Mouse (Mus musculus) c-Kit-negative CD71-positive TER-119-positive erythroid progenitor cells, embryonic 14.5 days (primary cell): Measurements from ENCODE around the gene Galm.

ENCODE experiments used
- DNase-seq: peaks from one replicate; pipeline ENCODE4 v3.0.0-alpha.2; 2013; ENCODE audit warnings: low read depth, low spot score

The Galm gene

DNA sequence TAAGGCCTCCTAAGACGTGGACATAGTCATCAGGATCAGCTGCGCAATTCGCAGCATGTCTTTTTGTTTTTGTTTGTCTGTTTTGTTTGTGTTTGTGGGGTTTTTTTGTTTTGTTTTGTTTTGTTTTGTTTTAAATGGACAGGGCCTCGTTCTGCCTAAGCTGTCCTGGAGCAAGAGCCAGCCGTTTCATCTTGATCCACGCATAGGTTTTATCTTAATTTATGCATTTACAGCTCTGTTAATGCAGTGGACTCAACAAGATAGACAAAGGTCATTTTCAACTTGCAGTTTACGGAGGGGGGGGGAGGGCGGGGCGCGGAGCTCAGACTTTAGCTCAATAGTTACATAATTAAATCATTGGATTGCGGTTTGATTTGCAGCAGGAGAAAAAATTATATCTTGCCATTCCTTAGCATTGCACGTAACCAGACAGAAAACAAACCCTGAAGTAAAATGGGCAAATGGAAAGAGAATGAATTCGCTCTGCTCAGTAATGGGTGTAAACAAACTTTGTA is 1.3 kb downstream of the Galm start:
- no peak for DNase-seq

DNA sequence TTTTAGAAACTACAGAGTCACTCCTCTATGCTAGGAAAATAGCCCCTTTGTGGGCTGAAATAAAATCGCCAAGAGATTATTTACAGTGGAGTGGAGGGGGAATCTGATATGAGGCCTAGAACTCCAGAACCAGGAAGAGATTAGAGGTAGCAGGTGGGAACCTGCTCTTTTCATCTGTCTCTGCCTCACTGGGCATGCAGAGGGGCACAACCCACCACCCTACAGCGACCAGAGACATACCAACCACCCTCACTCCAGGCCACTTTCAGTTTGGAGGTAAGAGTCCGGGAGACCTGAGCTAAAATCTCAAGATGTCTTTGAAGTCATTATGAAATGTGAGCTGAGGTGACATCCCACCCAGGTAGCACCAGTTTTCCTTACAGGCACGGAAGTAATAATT is 2.1 kb downstream of the Galm start:
- no peak for DNase-seq

DNA sequence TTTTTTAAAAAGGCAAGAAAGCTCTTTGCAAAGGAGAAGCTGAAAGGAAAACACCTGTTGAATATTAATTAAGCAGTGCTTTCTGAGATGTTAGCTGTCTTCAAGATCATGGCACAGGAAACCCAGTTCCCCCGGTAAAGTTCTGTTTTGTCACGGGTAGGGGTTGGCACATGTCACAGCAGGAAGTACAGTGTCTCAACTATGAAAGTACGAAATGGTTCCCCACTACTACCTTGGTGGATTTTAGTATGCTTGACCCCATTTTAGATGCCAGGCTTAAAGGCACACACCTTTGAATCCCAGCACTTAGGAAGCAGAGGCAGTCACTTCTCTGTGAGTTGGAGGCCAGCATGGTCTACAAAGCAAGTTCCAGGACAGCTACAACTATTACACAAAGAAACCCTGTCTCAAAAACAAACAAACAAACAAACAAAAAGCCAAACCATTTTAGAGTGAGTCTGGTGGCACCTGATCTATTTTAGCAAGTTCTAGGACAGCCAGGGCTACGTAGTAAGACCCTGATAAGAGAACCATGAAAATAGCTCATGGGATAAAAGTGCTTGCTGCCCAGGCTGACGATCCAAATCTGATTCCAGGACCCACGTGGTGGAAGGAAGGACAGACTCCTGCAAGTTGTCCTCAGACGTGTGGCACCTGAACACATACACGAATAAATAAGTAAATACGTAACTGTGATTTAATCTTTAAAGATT is 3.6 kb downstream of the Galm start:
- no peak for DNase-seq

DNA sequence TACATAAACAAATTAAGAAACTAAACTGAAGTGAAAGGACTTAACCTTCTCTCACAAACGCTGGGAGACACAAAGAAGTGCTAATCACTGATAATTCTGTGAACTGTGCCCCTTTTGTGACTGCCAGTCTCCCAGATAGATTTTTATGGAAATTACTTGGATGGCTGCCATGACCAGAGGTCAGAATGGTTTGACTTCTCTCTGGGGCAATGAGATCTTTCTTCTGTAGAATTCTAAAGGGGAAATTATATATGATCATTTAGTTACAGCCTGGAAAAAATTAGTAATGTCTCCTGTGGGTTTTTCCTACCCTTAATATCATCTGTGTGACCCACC is 4.1 kb downstream of the Galm start:
- no peak for DNase-seq

DNA sequence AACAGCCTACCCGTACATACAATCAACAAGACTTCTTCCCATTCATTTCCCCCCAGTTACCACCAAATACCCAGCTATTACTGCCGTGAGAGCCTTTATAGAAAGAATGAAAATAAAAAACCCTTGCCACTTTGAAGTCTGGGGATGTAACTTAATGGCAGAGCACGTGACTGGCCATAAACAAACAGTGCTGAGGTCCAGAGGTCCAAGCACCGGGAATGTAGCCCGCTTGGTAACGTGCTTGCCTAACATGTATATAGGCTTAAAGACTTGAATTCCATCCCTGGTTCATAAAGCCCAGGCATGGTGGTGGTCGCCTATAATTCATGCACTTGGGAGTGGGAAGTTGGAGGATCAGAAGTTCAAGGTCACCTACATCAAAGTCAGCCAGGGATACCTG is 4.6 kb downstream of the Galm start:
- DNase-seq, result no peak

DNA sequence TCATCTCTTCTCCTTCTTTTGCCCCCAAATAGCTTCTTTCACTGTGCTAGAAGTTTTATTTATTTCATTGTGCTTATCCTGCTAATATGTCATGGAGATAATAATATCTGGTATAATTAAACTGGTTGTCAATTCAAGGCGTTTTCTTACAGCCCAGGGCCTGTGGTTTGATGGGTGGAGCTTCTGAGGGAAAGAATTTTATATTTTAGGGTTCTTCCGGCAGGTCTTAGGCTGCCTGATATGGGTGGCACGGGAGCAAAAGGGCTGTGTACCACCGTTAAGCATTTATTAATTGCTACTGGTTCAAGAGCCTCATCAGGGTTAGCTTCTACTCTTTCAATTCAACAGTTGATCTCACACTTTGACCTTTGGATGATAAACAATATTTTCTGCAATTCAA is 5.2 kb downstream of the Galm start:
- DNase-seq, result no peak

DNA sequence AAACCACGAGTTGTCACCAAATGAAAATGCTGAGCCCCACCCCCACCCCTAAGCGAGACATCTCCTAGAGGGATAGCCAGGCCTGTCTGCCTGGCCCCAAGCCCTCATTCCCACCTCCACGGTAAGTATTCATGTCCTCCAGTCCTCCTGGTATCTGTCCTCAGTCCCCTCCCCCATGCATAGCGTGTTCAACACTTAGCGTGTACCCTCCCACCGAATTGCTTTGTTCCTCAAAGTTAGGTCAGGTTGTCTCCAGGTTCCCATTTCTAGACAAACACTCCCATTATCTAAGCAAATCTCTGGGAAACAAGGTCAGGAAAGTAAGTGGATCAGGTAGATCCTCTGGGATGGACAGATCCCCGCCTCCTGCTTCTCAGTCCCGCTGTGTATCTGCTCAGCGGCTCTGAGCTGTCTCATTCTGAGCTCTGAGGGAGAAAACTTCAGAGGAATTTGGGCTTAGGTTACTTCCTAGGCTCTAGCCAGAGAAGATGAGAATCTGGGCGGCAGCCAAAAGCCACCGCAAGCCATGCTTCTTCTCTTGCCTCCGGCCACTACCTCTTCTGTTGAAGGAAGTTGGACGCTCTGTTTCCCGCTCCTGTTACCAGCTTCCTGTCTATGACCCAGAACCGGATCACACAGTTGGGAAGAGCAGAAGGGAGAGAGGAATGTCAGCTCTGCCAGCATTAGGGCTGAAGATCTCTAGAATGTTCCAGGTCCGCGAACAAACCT is 11.3 kb downstream of the Galm start:
- DNase-seq, result no peak

DNA sequence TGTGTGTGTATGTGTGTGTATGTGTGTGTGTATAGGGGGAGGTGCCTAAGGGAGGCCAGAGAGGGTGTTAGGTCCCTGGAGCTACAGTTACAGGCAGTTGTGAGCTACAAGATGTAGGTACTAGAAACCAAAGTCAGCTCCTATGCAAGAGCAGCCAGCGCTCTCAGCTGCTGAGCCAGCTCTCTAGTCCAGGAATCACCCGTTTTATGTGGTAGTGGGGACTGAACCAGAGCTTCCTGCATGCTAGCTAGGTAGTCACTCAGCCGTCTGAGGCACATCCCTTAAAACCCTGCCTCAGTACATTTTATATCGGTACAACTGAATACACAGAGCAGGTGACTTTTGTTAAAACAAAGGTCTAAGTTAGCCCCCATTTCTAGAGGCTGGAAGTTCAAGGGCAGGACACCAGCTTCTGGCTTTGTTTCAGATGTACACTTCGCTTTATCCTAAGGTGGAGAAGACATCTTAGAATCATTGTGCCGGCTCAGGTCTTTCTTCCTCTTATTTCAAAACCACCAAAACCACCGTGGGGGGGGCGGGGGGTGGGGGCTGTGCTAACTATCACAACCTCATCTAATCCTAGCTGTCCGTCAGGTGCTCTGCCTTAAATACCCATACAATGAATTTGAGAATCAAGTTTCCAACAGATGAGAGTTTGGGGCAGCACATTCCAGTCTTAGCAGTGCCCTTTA is 12.6 kb downstream of the Galm start:
- DNase-seq, result no peak

DNA sequence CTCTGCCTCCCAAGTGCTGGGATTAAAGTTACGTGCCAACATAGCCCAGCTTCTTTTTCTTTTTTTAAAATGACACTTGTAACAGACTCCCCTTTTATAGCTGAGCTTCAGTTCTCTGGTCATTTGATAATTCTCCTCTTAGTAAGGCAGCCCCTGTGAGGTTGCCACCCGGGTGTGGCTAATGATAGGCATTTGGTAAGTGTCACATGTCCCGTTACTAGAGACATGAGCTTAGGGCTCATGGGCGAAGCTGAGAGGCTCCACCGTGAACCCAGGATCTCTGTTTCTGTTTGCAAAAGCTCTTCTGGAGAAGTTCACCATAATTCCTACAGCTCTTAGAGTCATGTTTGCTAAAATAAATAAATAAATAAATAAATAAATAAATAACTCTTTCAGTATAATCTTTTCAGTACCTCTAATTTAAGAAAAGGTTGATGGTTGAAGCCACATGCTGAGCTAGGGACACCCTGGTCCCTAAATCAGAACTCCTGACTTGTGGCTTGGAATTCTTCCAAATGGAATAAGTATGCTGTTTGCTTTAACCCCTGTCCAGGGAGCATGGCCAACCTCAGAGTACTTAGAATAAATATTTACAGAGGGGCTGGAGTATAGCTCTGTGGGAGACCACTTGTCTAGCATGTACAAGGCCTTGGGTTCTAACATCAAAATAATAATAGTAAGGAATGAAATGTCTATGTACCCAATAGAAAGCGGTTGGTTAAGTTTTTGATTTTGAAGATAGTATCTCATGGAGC is 16.4 kb downstream of the Galm start:
- DNase-seq, result no peak

DNA sequence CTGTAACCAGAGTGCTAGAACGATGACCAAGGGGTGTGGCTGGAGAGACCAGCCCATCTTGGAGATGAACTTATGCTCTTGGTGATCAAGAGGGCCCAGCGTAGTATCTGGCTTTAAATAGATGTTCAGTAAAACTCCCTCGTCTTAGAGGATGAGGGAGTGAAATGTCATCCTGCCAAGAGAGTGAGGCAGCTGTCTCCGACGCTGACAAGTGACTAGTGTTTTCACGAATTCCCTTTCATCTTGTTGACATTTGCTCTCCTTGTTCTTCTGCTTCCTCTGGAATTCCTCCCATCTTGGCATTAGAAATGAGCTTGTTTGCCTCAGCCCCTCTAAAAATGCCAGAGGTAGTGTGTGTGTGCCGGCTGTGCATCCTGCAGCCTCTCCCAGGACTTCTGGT is 17.9 kb downstream of the Galm start:
- no peak for DNase-seq

DNA sequence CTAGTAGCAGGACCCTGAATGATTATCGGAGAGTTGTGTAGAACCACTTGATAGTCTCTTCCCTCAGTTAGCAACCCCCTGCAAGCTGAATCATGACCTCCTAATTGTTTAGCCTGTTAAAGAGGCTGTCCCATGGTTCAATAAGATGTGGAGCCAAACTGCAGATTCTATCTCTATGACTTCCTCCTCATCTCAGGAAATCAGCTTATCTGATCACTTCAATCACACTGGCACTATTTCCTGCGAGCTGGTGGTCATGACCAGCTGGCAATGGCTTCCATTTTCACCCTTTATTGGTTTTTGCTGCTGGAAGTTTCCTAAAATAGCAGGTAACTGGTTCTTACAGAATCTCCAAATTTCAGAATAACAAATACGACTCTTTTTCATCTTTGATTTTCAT is 18.5 kb downstream of the Galm start:
- DNase-seq, result no peak

DNA sequence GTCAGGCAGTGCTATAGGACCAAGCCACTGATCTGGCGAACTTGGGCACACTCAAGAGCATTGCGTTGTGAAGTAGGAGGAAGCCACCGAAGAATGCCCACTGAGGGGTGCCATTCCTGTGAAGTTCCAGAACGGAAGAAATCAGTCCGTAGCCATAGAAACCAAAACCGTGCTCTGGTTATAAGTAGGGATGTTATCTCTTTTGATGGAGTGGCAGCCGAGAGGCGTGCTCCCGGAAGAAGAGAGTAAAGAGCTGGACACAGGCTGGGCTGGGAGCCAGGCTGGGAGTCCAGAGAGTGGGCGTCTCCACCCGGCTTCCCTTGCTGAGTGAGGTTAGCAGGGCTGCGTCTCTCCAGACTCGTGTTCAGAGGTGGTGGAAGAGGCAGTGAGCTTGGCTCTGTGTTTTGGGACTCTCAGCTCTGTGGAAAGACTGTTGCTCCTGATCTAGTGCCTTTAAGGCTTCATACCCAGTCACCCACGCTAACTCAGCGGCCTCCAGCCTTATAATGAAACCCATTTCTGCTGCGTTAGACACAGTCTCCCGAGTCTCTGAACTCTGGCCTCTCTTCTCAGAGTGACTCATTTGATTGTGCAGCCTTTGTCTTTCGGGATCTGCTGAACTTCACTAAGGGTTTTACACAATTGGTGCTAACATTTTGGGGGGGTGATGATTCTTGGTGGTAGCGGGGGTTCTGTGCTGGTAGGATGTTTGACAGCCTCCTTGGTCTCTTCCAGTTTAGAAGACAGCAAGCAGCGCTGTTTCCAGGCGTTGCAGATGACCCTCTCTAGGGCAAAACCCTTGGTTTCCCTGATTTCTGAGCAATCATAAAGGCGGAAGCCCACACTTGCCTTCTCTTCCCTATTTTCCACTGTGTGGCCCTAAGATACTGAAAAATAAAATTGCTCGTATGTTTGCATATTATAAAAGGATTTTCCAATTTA is 21.1 kb downstream of the Galm start:
- DNase-seq, result no peak

DNA sequence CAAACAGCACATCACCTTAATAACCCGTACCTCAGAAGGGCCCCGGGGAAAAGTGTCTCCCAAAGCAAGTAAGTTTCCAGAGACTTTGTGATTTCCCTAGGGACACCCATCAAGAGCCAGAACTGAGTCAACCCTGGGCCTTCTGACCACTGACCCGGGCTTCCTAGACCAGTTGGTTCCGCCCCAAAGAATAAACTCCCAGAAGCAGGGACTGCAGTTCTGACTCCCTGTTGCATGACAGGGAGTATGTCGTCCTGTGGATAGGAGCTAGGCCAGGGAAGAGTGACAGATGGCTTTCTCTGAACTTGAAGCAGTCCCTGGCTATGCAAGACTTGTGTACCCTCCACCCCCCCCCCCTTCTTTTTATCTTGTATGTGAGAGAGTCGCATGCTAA is 21.7 kb downstream of the Galm start:
- no peak for DNase-seq

DNA sequence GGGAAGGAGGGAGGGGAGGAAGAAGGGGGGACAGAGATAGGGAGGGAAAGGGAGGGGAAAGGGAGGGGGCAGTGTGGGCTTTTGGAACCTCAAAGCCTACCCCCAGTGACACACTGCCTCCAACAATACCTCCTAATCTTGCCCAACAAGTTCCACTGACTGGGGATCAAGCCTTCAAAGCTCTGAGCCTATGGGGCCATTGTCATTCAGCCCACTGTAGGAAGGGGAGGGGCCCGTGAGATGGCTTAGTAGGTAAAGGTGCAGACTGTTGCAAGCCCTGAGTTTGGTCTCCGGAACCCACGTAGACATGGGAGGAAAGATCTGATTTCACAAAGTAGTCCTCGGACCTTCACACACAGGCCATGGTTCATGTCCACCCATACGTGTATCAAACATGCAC is 24.1 kb downstream of the Galm start:
- DNase-seq, result no peak

DNA sequence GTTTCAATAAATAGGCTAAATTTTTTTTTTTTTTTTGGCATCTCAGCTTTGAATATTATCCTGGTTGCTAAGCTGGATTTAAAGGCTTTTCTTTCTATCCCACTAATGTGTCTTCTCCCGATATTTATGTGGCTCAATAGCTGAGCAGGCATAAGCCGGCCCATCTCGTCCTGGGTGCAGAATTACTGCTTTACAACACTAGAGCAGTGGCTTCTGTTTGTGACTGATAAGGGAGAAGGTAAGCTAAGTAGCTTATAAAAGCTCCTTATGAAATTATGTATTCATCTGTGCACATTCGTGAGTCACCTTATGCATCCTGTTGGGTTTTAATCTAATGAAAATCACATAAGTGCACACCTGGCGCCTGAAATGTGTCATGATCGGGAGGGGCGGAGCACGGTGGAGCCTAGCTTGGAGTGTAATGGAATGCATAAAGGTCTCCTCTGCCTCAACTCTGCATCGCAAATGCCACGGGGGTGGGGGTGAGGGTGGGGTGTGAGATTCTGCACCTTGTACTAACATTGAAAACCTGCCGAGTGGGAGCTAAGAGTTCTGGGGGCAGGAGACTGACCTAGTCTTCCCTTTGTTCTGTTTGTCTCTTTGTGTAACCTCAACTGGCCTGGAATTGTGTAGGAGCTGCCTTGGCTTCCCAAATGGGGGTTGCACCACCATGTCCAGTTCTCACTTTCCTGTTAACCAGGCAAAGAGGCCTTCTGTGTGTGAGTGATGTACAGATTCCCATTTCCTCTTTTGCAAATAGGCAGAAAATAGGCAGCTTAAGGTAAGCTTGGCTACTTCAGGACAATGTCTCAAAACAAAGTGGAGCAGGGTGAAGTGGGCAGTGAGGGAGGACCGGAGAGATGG is 25.7 kb downstream of the Galm start:
- DNase-seq, result no peak

DNA sequence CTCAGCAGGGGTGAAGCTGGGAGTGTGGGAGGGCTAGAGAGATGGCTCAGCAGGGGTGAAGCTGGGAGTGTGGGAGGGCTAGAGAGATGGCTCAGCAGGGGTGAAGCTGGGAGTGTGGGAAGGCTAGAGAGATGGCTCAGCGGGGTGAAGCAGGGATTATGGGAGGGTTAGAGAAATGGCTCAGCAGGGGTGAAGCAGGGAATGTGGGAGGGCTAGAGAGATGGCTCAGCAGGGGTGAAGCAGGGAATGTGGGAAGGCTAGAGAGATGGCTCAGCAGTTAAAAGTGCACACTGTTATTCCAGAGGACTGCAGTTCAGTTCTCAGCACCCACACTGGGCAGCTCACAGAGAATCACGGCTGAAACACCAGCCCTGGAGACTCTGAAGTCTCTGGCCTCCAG is 26.4 kb downstream of the Galm start:
- DNase-seq, result no peak

DNA sequence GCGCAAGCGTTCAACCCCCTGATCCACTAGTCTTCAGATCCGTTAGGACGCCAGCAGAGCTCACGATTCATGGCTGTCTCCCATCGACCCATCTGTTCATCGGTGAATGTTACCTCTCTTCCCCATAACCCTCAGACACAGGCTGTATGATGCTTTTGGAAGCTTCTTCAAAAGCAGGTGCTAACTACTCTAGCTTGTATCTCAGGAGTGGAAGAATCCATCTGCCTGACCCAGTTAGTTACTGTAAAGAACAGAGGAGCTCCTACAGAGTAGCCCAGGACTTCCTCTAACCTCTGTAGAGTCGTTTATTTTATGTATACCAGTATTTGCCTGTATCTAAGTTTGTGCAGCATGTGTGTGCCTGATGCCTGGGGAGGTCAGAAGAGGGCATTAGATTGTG is 29.6 kb downstream of the Galm start:
- no peak for DNase-seq

DNA sequence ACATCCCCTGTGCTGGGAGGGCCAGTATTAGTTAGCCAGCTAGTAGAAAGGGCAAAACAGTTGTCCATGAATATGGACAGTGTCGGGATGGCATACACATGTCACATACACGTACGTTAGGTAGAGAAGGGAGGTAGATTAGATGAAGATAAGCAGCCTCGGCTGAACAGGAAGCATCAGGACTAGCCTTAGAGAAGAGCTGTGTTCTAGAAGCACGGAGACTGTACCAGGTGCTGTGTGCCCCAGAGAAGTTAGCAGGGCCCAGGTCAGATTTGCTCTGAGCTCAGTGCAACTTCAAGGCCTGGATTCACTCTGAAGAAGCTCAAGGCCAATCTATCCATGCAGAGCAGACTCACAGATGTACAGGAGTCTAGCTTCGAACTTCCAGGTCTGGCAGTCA is 30.2 kb downstream of the Galm start:
- no peak for DNase-seq

DNA sequence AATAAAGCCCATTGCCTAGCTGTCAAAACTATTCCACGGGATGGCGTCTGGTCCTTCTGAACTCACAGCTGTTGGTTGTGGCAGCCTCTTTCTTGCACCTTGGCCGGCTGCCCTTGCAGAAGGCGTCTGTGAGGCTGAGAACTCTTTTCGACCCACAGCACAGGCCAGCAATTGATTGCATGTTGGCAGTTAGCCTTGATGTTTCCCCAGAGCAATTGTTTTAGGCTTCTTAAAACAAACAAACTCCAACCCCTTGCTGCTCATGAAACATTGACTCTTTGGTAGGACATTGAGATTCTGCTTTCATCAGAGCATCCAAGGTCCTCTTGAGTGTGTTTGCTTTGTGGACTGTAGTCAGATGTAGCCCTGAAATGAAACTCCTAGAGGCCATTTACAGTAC is 33.2 kb downstream of the Galm start:
- no peak for DNase-seq

DNA sequence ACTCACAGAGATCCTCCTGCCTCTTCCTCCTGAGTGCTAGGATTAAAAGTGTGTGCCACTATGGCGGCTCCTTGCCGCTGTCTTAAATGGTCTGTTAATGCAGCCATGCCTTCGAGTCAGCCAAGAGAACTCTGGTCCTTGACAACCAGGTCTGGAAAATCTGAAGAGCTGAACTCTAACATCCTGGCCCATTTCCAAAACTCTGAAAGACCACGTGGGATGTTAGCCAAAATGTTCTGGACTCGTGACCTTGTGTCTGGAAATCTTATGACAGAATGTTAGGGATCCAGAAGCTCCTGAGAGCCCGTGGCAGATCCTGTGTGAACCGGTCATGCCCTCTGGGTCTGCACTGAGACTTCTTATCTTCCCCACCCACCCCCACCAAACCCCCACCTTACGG is 36.7 kb downstream of the Galm start:
- DNase-seq, result no peak
